Mouse (Mus musculus) macrophage (primary cell): ENCODE results near the gene Olfr67. TPM values are rescaled to one million over a fixed set of nuclear protein-coding genes. Genes with fewer than 3 reads are reported as not detected.
"Not testable (repeated sequence)": the region's sequence is repeated elsewhere in the genome, so short reads cannot be mapped to it uniquely, and the experiment has no call there.

ENCODE experiments used
- H3K27ac ChIP-seq: fragments of 350-480 bp; formaldehyde crosslinking; 2 replicates; pipeline ENCODE4 v1.9.0; 2021
- H3K36me3 ChIP-seq: fragments of 350-480 bp; formaldehyde crosslinking; 2 replicates; pipeline ENCODE4 v1.9.0; 2021; ENCODE audit errors: inconsistent target
- H3K4me3 ChIP-seq: fragments of 350-480 bp; formaldehyde crosslinking; 2 replicates; pipeline ENCODE4 v1.9.0; 2021; ENCODE audit errors: inconsistent target
- H3K79me2 ChIP-seq: fragments of 350-480 bp; formaldehyde crosslinking; 2 replicates; pipeline ENCODE4 v1.9.0; 2021; ENCODE audit errors: inconsistent target
- WGBS: methylation state at CpG from one replicate; pipeline ENCODE4 v1.1.7; 2026; ENCODE audit warnings: inconsistent platforms; ENCODE audit not compliant: missing documents; 5-methylcytosine and 5-hydroxymethylcytosine counted together
- polyA plus RNA-seq: library from polyadenylated mRNA; stranded (reverse); fragments of 250-400 nt; gene quantifications from 3 replicates; pipeline ENCODE4 v1.2.4, GENCODE M21; 2018; ENCODE audit warnings: inconsistent platforms

Olfr67 gene
- polyA plus RNA-seq, 1 experiment from 2014 or later, result not detected

DNA sequence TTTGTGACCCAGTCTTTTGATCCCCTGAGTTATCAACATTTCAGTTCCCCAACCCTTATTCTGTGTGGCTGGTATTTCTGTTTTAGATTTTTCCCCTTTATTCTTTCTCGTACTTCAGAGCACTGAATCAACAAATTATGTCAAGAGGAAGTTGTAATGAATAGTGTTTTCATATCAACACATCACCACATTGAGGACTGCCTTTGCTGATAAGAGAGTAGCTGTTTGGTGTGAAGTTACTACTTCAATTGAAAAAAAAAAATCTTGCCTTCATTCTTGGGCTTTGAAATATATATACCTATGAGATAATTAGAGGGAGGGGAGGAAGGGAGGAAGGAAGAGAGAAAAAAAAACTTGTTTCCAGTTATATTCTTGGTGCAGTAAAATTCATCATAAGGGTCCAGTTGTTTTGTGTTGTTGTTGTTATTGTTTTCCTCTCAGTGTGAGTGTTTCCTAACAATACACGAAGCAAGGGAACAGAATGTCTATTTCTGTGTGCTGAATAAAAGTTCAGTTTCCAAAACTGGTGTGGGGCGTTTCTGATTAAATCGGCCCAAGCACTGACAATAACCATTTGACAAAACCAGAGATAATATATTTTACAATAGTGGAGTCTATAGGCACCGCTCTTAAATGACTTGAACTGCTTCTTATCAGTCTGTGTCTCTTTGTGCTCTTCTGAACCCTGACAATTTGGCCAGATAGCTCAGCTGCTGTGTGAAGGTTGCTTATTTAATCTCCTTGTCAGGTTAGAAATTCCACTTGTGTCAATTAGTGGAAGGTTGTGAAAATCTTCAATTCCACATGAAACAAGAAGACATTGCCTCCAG lies 17.6 kb upstream of the Olfr67 start:
- no peak overlapping the region for H3K27ac ChIP-seq
- H3K36me3 ChIP-seq, result no peaks in the 10 kb centered on the region
- WGBS, result 37% methylated on average over 5 of the region's 5 CpGs
- H3K4me3 ChIP-seq, result no peak overlapping the region
- no peaks in the 10 kb centered on the region for H3K79me2 ChIP-seq

DNA sequence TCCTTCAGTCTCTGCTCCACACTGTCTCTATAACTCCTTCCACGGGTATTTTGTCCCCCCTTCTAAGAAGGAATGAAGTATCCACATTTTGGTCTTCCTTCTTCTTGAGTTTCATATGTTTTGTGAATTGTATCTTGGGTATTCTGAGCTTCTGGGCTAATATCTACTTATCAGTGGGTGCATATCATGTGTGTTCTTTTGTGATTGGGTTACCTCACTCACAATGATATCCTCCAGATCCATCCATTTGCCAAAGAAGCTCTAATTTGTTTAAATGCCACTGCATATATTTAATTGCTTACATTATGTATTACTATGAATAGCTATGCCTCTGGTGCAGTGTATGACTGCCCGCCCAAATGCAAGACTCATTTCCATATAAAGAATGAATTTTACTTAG lies 16.5 kb upstream of the Olfr67 start:
- H3K79me2 ChIP-seq, H3K36me3 ChIP-seq, H3K4me3 ChIP-seq, H3K27ac ChIP-seq: not testable (repeated sequence)
- WGBS, result 64% methylated on average over 2 of the region's 2 CpGs

DNA sequence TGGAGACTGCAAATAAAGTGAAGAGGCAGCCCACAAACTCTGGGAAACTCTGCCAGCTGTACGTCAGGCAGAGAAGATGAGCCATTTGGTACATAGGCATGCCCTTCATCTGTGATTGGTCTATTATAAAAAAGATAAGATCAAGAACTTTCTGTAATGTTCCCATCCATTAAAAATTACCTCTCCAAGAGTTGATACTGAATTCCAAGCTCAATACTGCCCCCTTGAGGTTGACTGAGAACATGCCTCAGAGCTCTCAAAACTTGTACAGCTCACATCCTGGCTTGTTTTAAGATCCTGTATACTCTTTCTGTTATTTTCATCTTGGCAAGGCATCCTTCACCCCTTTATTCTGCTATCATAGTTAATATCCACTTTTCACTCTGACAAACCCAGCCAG lies 15.2 kb upstream of the Olfr67 start:
- Histone ChIP-seq H3K36me3 (no peaks in the 10 kb centered on the region), H3K79me2 (no peaks in the 10 kb centered on the region), H3K27ac (no peak overlapping the region), H3K4me3 (no peak overlapping the region)
- WGBS, result 71% methylated on average over 1 of the region's 1 CpGs

DNA sequence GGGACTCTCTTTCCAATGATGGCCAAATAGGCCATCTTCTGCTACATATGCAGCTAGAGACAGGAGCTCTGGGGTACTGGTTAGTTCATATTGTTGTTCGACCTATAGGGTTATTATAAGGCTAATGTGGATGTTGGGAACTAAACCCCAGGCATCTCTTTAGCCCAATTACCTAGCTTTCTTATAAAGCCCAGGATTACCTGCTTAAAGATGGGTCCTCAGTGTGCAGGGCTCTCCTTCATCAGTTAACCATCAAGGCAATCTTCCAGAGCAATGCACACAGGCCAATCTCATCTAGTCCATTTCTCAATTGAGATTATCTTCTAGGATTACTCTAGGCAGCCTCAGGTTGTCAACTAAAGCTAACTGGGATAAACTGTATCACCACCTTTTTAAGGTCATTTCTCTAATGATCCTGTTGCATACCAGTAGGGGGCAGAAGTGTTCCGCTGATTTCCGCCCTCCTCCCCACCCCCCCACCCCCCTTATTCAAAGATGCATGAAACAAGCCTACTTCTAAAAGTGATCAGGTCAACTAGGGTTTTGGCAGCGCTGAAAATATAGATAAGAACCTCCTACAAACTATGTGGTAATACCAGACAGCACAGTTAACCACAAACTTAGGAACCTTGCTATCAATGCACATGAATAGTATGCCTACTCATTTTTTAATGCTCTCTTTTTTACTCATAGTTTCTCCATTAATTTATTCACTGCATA lies 1.2 kb upstream of the Olfr67 start:
- no peak overlapping the region for H3K27ac ChIP-seq
- H3K4me3 ChIP-seq, result no peak overlapping the region
- H3K79me2 ChIP-seq, result no peaks in the 10 kb centered on the region
- H3K36me3 ChIP-seq, result no peaks in the 10 kb centered on the region
- WGBS, result 17% methylated on average over 4 of the region's 4 CpGs

DNA sequence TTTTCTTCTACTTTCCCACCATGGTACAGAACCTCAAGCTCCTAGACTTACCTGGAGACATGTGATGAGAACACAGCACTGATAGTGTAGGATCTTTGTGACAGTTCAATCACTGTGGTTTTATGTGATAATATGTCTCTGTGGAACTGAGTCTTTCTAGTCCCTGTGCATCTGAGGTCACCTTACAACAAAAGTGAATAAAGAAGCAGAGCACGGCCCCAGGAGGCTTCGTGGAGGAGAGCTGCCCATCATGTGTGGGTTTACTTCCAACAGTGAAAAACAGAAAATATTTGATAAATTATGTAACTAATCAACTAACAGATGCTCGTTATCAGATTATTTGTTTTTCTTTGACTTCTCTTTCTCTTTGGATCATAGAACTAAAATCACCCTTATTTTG lies 12.0 kb downstream of the Olfr67 start, which contains the start of gene Olfr68:
TSS of gene Olfr68 (minus strand) at position 101 of the 400 bp plus-strand sequence.
- WGBS, result 92% methylated on average over 3 of the region's 3 CpGs
- no peak within 1 kb of the TSS for H3K27ac ChIP-seq

DNA sequence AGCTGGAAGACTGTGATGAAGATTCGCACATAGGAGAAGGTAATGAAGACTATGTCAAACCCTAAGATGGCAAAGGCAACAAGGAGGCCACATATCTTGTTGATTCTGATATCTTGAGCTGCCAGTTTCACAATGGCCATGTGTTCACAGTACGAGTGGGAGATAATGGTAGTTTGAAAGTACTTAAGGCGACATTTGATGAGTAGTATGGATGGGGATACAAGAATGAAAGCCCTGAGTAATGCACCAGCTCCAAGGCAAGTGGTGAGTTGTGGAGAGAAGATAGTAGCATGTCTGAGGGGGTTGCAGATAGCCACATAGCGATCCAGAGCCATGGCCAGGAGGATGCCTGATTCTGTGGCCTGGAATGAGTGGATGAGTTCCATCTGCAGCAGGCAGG lies 14.0 kb downstream of the Olfr67 start:
- 100% methylated on average over 1 of the region's 4 CpGs for WGBS
- not testable (repeated sequence) for H3K4me3 ChIP-seq, H3K79me2 ChIP-seq, H3K36me3 ChIP-seq, H3K27ac ChIP-seq

More for the DNA sequence above, 12.0 kb downstream of the Olfr67 start, which contains the start of gene Olfr68:
- H3K4me3 ChIP-seq, result no peak within 1 kb of the TSS
- H3K79me2 ChIP-seq, result no peaks in the 10 kb centered on the region
- no peaks in the 10 kb centered on the region for H3K36me3 ChIP-seq

DNA sequence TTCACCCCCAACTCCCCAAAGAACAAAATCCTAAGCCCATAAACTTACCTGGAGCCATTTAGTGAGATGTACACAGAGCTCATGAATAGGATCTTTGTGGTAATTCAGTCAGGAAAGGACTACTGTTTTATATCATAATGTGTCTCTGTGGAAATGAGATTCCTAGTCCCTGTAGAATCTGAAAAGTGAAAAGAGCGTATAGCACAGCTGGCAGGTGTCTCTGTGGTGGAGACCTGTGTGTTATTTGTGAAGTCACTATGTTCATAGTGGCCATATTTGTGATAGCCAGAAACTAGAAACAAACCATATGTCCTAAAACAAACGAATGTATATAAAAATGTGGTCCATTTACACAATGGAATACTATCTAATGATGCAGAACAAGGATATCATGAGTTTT lies 20.1 kb downstream of the Olfr67 start, which contains the start of gene Olfr69:
TSS of gene Olfr69 (minus strand) at position 101 of the 400 bp plus-strand sequence.
- Histone ChIP-seq H3K4me3 (no peak within 1 kb of the TSS), H3K27ac (no peak within 1 kb of the TSS), H3K36me3 (no peaks in the 10 kb centered on the region), H3K79me2 (no peaks in the 10 kb centered on the region)
- 97% methylated on average over 2 of the region's 2 CpGs for WGBS

DNA sequence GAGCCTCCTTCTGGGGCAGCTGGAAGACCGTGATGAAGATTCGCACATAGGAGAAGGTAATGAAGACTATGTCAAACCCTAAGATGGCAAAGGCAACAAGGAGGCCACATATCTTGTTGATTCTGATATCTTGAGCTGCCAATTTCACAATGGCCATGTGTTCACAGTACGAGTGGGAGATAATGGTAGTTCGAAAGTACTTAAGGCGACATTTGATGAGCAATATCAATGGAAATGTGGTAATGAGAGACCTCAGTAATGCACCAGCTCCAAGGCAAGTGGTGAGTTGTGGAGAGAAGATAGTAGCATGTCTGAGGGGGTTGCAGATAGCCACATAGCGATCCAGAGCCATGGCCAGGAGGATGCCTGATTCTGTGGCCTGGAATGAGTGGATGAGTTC lies 23.9 kb downstream of the Olfr67 start:
- H3K36me3 ChIP-seq, H3K79me2 ChIP-seq, H3K4me3 ChIP-seq, H3K27ac ChIP-seq: not testable (repeated sequence)
- WGBS, result 100% methylated on average over 3 of the region's 6 CpGs

DNA sequence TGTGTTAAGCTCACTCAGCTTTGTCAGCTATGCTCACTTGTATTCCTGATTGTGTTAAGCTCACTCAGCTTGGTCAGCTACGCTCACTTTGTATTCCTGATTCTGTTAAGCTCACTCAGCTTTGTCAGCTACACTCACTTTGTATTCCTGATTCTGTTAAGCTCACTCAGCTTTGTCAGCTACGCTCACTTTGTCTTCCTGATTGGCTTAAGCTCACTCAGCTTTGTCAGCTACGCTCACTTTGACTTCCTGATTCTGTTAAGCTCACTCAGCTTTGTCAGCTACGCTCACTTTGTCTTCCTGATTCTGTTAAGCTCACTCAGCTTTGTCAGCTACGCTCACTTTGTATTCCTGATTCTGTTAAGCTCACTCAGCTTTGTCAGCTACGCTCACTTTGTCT lies 29.4 kb downstream of the Olfr67 start:
- 11% methylated on average over 4 of the region's 6 CpGs for WGBS

DNA sequence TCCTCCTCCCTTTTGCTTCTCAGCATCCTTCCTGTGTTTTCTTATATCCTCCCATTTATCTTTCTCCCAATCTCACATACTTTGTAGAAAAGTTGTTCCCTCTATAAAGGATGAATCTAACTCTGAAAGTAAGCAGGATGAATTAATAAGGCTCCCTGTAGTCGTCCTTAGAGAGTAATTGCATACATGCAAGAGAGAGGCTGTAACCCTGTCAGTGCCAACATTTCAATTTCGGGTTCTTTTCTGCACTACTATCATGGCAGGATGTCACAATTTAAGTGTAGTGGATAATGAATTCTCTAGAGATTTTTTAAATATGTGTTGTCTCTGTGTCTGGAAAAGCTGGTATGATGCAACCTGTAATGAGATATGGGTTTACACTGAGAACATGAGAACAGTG lies 34.4 kb downstream of the Olfr67 start, which contains the start of gene Olfr630:
TSS of gene Olfr630 (minus strand) at position 101 of the 400 bp plus-strand sequence.
- no peak within 1 kb of the TSS for H3K27ac ChIP-seq
- H3K79me2 ChIP-seq, result no peaks in the 10 kb centered on the region
- no peak within 1 kb of the TSS for H3K4me3 ChIP-seq
- H3K36me3 ChIP-seq, result no peaks in the 10 kb centered on the region
- 69% methylated on average over 2 of the region's 2 CpGs for WGBS

More for the DNA sequence above, 29.4 kb downstream of the Olfr67 start:
- not testable (repeated sequence) for H3K4me3 ChIP-seq, H3K79me2 ChIP-seq, H3K36me3 ChIP-seq
- H3K27ac ChIP-seq, result peak overlapping the region; percentile 47

DNA sequence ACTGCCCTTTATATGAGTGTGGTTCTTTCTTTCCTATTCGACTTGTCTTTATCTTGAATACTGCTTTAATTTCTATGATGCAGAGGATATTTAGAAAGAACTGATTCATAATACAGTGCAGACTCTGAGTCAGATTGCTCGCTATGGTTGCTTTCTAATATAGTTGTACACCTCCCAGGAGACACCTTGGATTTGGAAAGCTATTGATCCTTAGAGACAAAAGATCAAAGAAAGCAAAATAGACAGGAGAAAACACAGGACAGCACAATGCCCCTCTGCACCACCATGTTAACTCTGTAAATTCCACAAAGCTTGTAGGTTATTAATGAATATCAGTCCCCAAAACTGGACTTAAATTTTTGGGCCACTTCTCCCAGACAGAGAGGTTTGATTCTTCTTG lies 46.8 kb downstream of the Olfr67 start, which contains the start of gene Olfr629:
TSS of gene Olfr629 (minus strand) at position 101 of the 400 bp plus-strand sequence.
- Histone ChIP-seq H3K27ac (no peak within 1 kb of the TSS), H3K36me3 (no peaks in the 10 kb centered on the region), H3K79me2 (no peaks in the 10 kb centered on the region), H3K4me3 (no peak within 1 kb of the TSS)
- 84% methylated on average over 2 of the region's 2 CpGs for WGBS

Other genes with a start within 250 kb of the Olfr67 start
- gene Olfr612, start 249.1 kb downstream of the Olfr67 start, polyA plus RNA-seq, result not detected in 3 replicates
- gene Olfr613, start 243.7 kb downstream of the Olfr67 start, polyA plus RNA-seq, result not detected in 3 replicates
- not detected in 3 replicates for gene Olfr615, start 235.7 kb downstream of the Olfr67 start, polyA plus RNA-seq
- not detected in 3 replicates for gene Olfr616, start 222.7 kb downstream of the Olfr67 start, polyA plus RNA-seq
- not detected in 3 replicates for gene Olfr617, start 218.8 kb downstream of the Olfr67 start, polyA plus RNA-seq
- not detected in 3 replicates for gene Olfr618, start 201.7 kb downstream of the Olfr67 start, polyA plus RNA-seq
- not detected in 3 replicates for gene Olfr619, start 191.2 kb downstream of the Olfr67 start, polyA plus RNA-seq
- gene Olfr620, start 179.3 kb downstream of the Olfr67 start, polyA plus RNA-seq, result not detected in 3 replicates
- gene Olfr622, start 149.1 kb downstream of the Olfr67 start, polyA plus RNA-seq, result not detected in 3 replicates
- not detected in 3 replicates for gene Olfr623, start 128.1 kb downstream of the Olfr67 start, polyA plus RNA-seq
- 0.09 to 0.15 TPM (median 0.09 TPM) in 3 replicates for gene Olfr624, start 120.6 kb downstream of the Olfr67 start, polyA plus RNA-seq
- gene Olfr625-ps1, start 109.1 kb downstream of the Olfr67 start, polyA plus RNA-seq, result not detected in 3 replicates
- gene Olfr243, start 77.2 kb downstream of the Olfr67 start, polyA plus RNA-seq, result not detected in 3 replicates
- not detected in 3 replicates for gene Olfr628, start 61.4 kb downstream of the Olfr67 start, polyA plus RNA-seq
- not detected in 3 replicates for gene Olfr629, start 46.9 kb downstream of the Olfr67 start, polyA plus RNA-seq
- gene Olfr630, start 34.5 kb downstream of the Olfr67 start, polyA plus RNA-seq, result not detected in 3 replicates
- not detected in 3 replicates for gene Olfr69, start 20.2 kb downstream of the Olfr67 start, polyA plus RNA-seq
- gene Olfr68, start 12.1 kb downstream of the Olfr67 start, polyA plus RNA-seq, result not detected in 3 replicates
- not detected in 3 replicates for gene Hbb-bt, start 22.2 kb upstream of the Olfr67 start, polyA plus RNA-seq
- gene Hbb-bs, start 36.3 kb upstream of the Olfr67 start, polyA plus RNA-seq, result not detected in 3 replicates
- gene Hbb-bh2, start 48.7 kb upstream of the Olfr67 start, polyA plus RNA-seq, result not detected in 3 replicates
- gene Hbb-bh1, start 51.3 kb upstream of the Olfr67 start, polyA plus RNA-seq, result not detected in 3 replicates
- not detected in 3 replicates for gene Hbb-y, start 61.4 kb upstream of the Olfr67 start, polyA plus RNA-seq
- gene Olfr66, start 94.4 kb upstream of the Olfr67 start, polyA plus RNA-seq, result not detected in 3 replicates
- not detected in 3 replicates for gene Olfr64, start 102.7 kb upstream of the Olfr67 start, polyA plus RNA-seq
- gene Olfr65, start 111.7 kb upstream of the Olfr67 start, polyA plus RNA-seq, result not detected in 3 replicates
- gene Olfr631, start 137.0 kb upstream of the Olfr67 start, polyA plus RNA-seq, result not detected in 3 replicates
- not detected in 3 replicates for gene Olfr632, start 142.5 kb upstream of the Olfr67 start, polyA plus RNA-seq
- gene Olfr633, start 152.6 kb upstream of the Olfr67 start, polyA plus RNA-seq, result not detected in 3 replicates
- not detected in 3 replicates for gene Olfr635, start 179.3 kb upstream of the Olfr67 start, polyA plus RNA-seq
- not detected in 3 replicates for gene Olfr638, start 206.9 kb upstream of the Olfr67 start, polyA plus RNA-seq
- gene Olfr639, start 225.5 kb upstream of the Olfr67 start, polyA plus RNA-seq, result not detected in 3 replicates
- gene Olfr640, start 233.8 kb upstream of the Olfr67 start, polyA plus RNA-seq, result not detected in 3 replicates
- not detected in 3 replicates for gene Olfr641, start 243.6 kb upstream of the Olfr67 start, polyA plus RNA-seq